Mouse (Mus musculus) embryonic fibroblast, embryonic 13.5 days (primary cell): ENCODE measurements around the gene Dnmt3b. TPM values are rescaled to one million over a fixed set of nuclear protein-coding genes. Genes with fewer than 3 reads are reported as not detected.
"Not testable (repeated sequence)": the region's sequence is repeated elsewhere in the genome, so short reads cannot be mapped to it uniquely, and the experiment has no call there.

Experiments used
- H3K27ac ChIP-seq: 2 replicates; pipeline ENCODE4 v1.5.1; 2012; ENCODE audit warnings: low read length, control low read depth, inconsistent platforms; ENCODE audit not compliant: insufficient read depth
- H3K4me1 ChIP-seq: 2 replicates; pipeline ENCODE4 v1.6.1; 2011; ENCODE audit warnings: low read length; ENCODE audit not compliant: control insufficient read depth, insufficient read depth
- H3K4me3 ChIP-seq: 2 replicates; pipeline ENCODE4 v1.5.1; 2011; ENCODE audit warnings: mild to moderate bottlenecking, control low read depth, low read length; ENCODE audit not compliant: insufficient read depth
- CTCF ChIP-seq: IDR thresholded peaks from 2 replicates; pipeline ENCODE4 v1.5.1; 2011; ENCODE audit warnings: mild to moderate bottlenecking, control low read depth, low read length, moderate library complexity, borderline replicate concordance; ENCODE audit not compliant: insufficient read depth
- POLR2A ChIP-seq: IDR thresholded peaks from 2 replicates; pipeline ENCODE4 v1.6.1; 2011; ENCODE audit warnings: low read depth, mild to moderate bottlenecking, control low read depth, low read length, moderate library complexity
- polyA plus RNA-seq: library from polyadenylated mRNA; stranded (reverse); fragments of >200 nt; gene quantifications from 2 replicates; pipeline ENCODE4 v1.2.4, GENCODE M21; 2011; ENCODE audit warnings: low read depth; ENCODE audit not compliant: missing spikeins, insufficient read length

Dnmt3b gene
- polyA plus RNA-seq, 1 experiment, result 1.8 TPM

- peak; percentile 77 for TF ChIP-seq POLR2A
- no peak for TF ChIP-seq CTCF
- no peaks in the 10 kb centered on the region; the same call in 1 of the 2 replicates for H3K4me1 ChIP-seq
- peak within 1 kb of the TSS; percentile 28 for H3K27ac ChIP-seq
- H3K4me3 ChIP-seq, result peak within 1 kb of the TSS; percentile 72
Measured at GRCm38 (mm10) chr2:153631976-153632870, 17.0 kb upstream of the Dnmt3b start, which contains the start of gene Commd7. Gene Commd7, minus strand, starts transcription at chr2:153632781.

- Histone ChIP-seq H3K4me3 (peak overlapping the region; percentile 72), H3K27ac (peak overlapping the region; percentile 28; the same call in 1 of the 2 replicates), H3K4me1 (no peaks in the 10 kb centered on the region; the same call in 1 of the 2 replicates)
- TF ChIP-seq POLR2A (peak; percentile 1; the same call in 1 of the 2 replicates), CTCF (no peak)
Measured at GRCm38 (mm10) chr2:153632871-153633226, 16.4 kb upstream of the Dnmt3b start.

GRCm38 (mm10) chr2:153633259-153633658, 16.0 kb upstream of the Dnmt3b start:
- TF ChIP-seq POLR2A (no peak), CTCF (no peak)
- H3K4me1 ChIP-seq, result no peaks in the 10 kb centered on the region; the same call in 1 of the 2 replicates
- H3K27ac ChIP-seq, result no peak overlapping the region
- no peak overlapping the region for H3K4me3 ChIP-seq

GRCm38 (mm10) chr2:153638977-153639680, 10.1 kb upstream of the Dnmt3b start:
- Histone ChIP-seq H3K27ac (no peak overlapping the region), H3K4me1 (no peaks in the 10 kb centered on the region), H3K4me3 (no peak overlapping the region)
- no peak for TF ChIP-seq POLR2A
- no peak for TF ChIP-seq CTCF

- Histone ChIP-seq H3K27ac (no peak overlapping the region), H3K4me3 (no peak overlapping the region), H3K4me1 (no peaks in the 10 kb centered on the region)
- TF ChIP-seq CTCF (no peak), POLR2A (no peak)
Measured at GRCm38 (mm10) chr2:153642496-153642895, 6.8 kb upstream of the Dnmt3b start.

GRCm38 (mm10) chr2:153642999-153643398, 6.3 kb upstream of the Dnmt3b start:
- TF ChIP-seq POLR2A (no peak), CTCF (no peak)
- Histone ChIP-seq H3K4me1 (no peaks in the 10 kb centered on the region), H3K27ac (no peak overlapping the region), H3K4me3 (no peak overlapping the region)

GRCm38 (mm10) chr2:153648773-153649297, 415 bp upstream of the Dnmt3b start:
- Histone ChIP-seq H3K4me3 (peak overlapping the region; percentile 18), H3K27ac (no peak overlapping the region), H3K4me1 (no peaks in the 10 kb centered on the region)
- TF ChIP-seq CTCF, result no peak
- TF ChIP-seq POLR2A, result no peak

- H3K27ac ChIP-seq, result no peak overlapping the region
Measured at GRCm38 (mm10) chr2:153650014-153650687, 901 bp downstream of the Dnmt3b start.

GRCm38 (mm10) chr2:153651681-153652080, 2.4 kb downstream of the Dnmt3b start:
- Histone ChIP-seq H3K4me1 (no peaks in the 10 kb centered on the region), H3K4me3 (no peak overlapping the region), H3K27ac (no peak overlapping the region)
- TF ChIP-seq POLR2A (no peak), CTCF (no peak)

More at GRCm38 (mm10) chr2:153650014-153650687, 901 bp downstream of the Dnmt3b start:
- no peaks in the 10 kb centered on the region for H3K4me1 ChIP-seq
- TF ChIP-seq POLR2A (no peak), CTCF (no peak)
- H3K4me3 ChIP-seq, result peak overlapping the region; percentile 86

GRCm38 (mm10) chr2:153657659-153658058, 8.4 kb downstream of the Dnmt3b start:
- not testable (repeated sequence) for H3K4me1 ChIP-seq, H3K27ac ChIP-seq, H3K4me3 ChIP-seq
